Mouse (Mus musculus): ENCODE data around the gene Taf10.
A peak's percentile ranks its signal among the peaks of the same experiment; 100 is the strongest.
"Not testable (repeated sequence)": the region's sequence is repeated elsewhere in the genome, so short reads cannot be mapped to it uniquely, and the experiment has no call there.

Gene Taf10

DNA sequence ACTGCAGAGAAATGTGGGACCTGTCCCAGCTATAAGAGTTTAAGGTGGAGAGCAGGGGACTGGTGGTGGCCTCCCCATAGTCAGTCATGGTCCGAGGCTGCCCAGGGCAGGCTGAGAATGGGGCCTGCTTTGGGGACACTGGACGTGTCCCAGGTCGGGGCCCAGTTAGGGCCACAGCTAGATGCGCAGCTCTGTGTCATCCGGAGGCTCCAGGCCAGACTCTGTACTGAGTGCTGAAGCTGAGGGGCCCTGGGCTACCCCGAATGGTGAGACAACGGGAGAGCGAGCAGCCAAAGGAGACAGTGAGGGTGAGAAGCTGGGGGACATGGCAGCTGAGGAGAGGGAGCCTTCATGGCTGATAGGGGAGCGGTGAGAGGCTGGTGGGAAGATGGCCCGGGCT lies 9.1 kb upstream of the Taf10 start:
- no peak for DNase-seq (ENCODE audit: low read depth, low spot score)

- no peak for DNase-seq (ENCODE audit: low read depth, low spot score)
These were observed 8.6 kb upstream of the Taf10 start for GRCm38 (mm10) chr7:105752716-105753115.

- DNase-seq (ENCODE audit: low read depth, low spot score): peak; percentile 96
These were observed 7.6 kb upstream of the Taf10 start, which contains the start of gene Tpp1 for GRCm38 (mm10) chr7:105751491-105752433. Gene Tpp1 (minus strand): TSS chr7:105752235.

- no peak for DNase-seq (ENCODE audit: low read depth, low spot score)
These were observed 3.6 kb upstream of the Taf10 start for GRCm38 (mm10) chr7:105747776-105748175.

- DNase-seq (ENCODE audit: low read depth, low spot score): not testable (repeated sequence)
These were observed 775 bp downstream of the Taf10 start for GRCm38 (mm10) chr7:105743246-105743925.

DNA sequence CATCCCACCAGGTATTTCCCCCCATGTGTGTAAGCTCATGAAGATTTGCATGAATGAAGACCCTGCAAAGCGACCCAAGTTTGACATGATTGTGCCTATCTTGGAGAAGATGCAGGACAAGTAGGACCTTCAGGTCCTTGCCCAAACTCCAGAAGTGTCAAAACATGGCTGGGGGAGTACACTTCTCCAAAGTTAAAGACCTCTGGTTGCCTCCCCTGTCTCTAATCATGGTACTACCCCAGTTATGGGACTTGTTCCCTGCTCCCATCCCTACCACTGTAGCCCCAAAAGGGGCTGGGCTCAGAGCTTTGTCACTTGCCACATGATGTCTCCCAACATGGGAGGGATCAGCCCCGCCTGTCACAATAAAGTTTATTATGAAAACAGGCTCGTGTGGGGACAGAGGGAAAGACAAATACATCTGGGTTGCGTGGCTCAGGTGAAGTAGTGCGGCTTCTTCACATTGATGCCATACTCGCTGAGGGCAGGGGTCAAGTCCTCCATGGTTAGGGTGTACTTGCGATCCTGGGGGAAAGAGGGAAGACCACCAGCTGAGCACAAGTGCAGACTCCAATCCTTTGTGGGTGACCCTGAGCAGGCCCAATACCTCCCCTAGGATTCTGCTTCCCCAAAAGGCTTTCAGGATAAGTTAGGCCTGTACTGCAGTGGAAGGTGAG lies 1.5 kb downstream of the Taf10 start:
- DNase-seq (ENCODE audit: low read depth, low spot score): not testable (repeated sequence)

- DNase-seq (ENCODE audit: low read depth, low spot score): no peak
These were observed 2.2 kb downstream of the Taf10 start for GRCm38 (mm10) chr7:105741978-105742377.

DNA sequence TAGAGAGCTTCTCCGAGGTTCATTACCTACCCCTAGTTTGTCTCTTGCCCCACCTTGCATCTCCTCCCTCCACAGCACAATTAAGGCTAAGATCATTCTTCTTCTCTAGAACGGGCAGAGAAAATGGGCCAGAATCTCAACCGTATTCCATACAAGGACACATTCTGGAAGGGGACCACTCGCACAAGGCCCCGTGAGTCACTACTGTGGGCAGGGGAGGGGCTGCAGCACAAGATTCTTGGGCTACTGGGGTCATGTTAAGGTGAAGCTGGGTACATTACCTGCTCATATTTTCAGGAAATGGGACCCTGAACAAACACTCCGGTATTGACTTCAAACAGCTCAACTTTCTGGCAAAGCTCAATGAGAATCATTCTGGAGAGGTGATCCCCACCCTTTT lies 3.3 kb downstream of the Taf10 start:
- DNase-seq (ENCODE audit: low read depth, low spot score): no peak

GRCm38 (mm10) chr7:105740089-105740795 lies 3.9 kb downstream of the Taf10 start:
- no peak for DNase-seq (ENCODE audit: low read depth, low spot score)

- no peak for DNase-seq (ENCODE audit: low read depth, low spot score)
These were observed 5.2 kb downstream of the Taf10 start for GRCm38 (mm10) chr7:105738948-105739347.

DNA sequence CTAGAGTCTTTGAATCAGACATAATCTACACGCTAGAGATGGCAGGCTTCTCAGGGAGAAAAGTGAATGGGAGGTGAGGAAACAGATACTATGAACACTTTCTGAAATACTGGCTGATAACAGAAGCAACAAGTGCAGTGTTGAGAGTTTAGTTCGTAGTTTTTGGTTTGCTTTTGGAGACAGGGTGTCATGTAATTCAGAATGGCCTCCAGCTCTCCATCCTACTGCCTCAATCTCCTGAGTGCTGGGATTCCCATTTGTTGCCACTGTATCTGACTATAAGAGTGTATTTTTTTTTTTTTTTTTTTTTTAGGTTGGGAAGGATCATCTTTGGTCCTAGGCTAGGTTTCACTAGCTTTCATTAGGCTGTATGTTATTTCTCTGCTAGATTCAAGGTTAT lies 5.9 kb downstream of the Taf10 start:
- DNase-seq (ENCODE audit: low read depth, low spot score): no peak

- no peak for DNase-seq (ENCODE audit: low read depth, low spot score)
These were observed 6.5 kb downstream of the Taf10 start for GRCm38 (mm10) chr7:105737648-105738047.

DNA sequence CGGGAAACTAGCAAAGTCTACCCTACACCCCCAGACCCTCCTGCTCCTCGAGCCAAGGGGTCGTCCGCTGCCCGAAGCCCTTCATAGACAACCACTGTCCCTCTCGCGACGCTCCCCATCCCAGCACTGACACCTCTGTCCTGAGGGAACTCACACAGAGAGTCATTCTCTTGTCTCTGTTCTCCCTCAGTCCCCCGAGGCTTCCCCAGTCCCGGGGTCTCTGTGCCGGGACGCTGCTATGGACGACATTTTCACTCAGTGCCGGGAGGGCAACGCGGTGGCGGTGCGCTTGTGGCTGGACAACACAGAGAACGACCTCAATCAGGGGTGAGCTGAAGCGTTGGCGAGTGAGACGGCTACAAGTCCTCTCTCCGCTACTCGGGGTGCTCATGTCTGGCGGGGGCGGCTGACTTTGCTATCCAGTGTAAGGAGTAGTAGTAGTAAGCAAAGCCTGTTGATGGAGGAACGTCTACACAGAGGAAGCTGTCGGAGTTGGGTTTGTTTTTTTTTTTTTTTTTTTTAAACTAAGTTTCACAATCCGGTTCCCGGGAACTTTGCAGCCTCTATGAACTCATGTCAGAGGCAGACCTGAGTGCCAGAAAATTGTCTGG lies 7.1 kb downstream of the Taf10 start, which contains the start of gene Rrp8:
Gene Rrp8 (minus strand): TSS at position 475 of the 611 bp plus-strand sequence.
- peak; percentile 55 for DNase-seq (ENCODE audit: low read depth, low spot score)

DNA sequence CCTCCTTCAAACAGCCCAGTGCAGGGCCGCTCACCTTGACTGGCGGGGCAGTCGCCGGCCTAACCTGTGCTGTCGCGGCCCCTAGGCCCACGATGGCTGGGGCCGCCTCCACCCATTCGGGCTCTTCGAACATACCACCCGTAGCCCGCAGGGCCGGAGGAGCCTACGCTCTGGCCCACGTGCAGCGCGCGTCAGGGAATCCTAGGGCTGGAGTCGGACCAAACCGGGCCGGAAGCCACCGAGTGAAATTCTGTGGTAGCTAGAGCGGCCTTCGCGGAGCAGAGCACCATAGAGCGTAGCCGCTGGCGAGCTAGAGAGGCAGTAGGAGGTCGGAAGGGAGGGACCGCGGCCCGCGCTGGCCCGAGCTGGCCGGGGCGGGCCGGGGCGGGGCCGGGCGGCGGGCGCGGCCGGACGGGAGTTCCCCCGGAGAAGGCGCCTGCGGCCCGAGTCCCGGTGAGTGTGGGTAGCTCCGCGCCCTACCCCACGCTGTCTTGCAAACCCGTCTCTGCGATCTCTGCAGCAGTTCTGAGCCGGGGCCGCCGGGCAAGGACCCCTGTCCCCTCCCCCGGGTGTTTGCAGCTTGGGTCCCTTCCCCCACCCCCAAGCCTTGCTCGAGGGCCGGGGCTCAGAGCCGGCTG lies 7.8 kb downstream of the Taf10 start, which contains the start of gene Ilk:
Gene Ilk (plus strand): TSS at position 329 of the 638 bp plus-strand sequence.
- DNase-seq (ENCODE audit: low read depth, low spot score): peak; percentile 91

GRCm38 (mm10) chr7:105735464-105735863 lies 8.7 kb downstream of the Taf10 start:
- DNase-seq (ENCODE audit: low read depth, low spot score): peak; percentile 20

DNA sequence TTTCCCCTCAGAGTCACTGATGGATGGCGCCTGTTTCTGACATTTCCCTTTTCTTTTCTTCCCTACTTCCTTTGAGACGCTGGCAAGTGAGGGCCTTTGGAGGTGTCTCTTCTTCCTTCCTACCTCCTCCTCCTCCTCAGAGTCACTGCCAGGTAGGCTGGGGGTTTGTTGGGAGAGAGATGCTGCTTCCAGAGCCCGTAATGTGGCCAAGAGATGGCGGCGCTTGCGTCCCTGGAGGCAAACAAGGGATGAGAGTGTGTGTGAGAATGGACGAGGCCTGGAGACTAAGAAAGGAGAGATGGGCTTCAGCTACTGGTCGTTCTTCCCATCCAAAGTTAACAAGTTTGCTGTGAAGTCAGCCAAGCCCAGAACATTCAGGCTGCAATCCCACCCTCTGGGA lies 9.3 kb downstream of the Taf10 start:
- DNase-seq (ENCODE audit: low read depth, low spot score): no peak

- DNase-seq (ENCODE audit: low read depth, low spot score): no peak
These were observed 10.3 kb downstream of the Taf10 start for GRCm38 (mm10) chr7:105733836-105734235.

DNA sequence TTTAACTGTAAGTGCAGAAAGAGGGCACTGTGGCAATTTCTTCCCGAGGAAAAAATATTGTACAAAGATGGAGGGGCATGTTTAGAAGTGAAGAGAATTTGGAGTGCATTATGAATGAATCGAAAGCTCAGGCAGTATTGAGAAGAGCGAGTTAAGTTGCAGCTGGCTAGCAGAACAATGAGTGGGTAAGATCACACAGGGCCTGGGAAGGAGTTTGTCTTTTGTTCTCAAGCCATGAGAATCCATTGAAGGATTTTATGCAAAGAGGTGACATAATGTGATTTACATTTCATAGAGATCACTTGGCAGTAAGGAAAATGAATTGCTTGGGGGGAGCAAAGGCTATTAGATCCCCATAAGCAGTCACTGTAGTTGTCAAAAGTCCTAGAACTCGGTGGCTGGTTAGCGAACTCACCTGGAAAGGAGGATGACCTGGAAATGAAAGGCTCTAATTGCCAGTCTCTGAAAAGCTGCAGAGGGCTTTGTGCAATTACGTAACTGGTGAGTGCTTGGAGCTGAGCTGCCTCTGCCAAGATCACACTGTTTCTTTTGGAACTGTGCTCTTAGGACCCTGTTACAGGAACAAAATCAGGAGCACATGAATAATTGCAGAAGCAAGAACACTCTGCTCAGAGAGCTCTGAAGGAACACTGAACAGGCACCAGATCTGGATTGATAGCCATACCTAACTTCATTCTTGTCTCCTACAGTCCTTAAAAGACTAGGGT lies 15.3 kb downstream of the Taf10 start:
- DNase-seq (ENCODE audit: low read depth, low spot score): no peak

- DNase-seq (ENCODE audit: low read depth, low spot score): no peak
These were observed 17.2 kb downstream of the Taf10 start for GRCm38 (mm10) chr7:105726980-105727325.

All from CD4-positive, CD25-positive, alpha-beta regulatory T cell, adult 2 months (primary cell).